Mouse (Mus musculus) brain, embryonic 14.5 days (tissue): ENCODE data around the gene Ing1.

ENCODE experiments used
- CTCF ChIP-seq: fragments of 200-500 bp; IDR thresholded peaks from 2 replicates; pipeline ENCODE4 v1.5.1; 2012; ENCODE audit warnings: inconsistent platforms, mild to moderate bottlenecking, moderate library complexity, borderline replicate concordance; ENCODE audit not compliant: insufficient read depth, insufficient read length; ENCODE audit errors: extremely low read depth
- POLR2A ChIP-seq: fragments of 200-500 bp; IDR thresholded peaks from 2 replicates; pipeline ENCODE4 v1.6.1; 2012; ENCODE audit warnings: mild to moderate bottlenecking, inconsistent platforms, borderline replicate concordance; ENCODE audit not compliant: poor library complexity, insufficient read depth, insufficient read length, severe bottlenecking; ENCODE audit errors: extremely low read depth

DNA sequence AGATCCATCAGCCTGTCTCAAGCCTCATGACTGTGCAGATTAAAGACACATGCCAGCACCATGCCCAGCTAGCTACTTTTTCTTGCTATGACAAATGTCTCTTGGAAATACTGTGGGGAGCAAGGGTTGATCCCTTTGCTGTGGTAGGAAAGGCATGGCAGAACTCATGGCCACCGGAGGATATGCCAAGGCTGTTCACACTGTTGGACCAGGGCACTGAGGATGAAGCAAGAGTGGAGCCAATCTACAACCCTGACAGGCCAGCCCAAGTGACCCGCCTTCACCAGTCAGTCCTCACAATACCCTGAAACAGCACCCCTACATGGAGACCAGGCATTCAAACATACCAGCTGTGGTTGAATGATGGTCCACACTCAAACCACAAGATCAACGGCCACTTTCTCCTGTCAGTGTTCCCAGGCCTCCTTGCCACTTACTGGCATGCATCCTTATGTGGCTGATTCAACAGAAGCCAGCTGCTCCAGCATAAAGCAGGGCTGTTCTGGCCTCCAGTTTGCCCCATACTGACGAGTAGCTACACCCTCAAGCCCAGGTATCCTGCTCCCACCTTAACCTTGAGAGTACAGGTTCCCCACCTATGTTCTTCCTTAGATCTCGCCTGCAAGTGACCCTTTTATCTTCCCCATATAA, 45.1 kb downstream of the Ing1 start:
- TF ChIP-seq POLR2A (no peak), CTCF (no peak)
